Mouse (Mus musculus) gastrocnemius, postnatal 10 days (tissue): ENCODE data around the gene Cbx1. TPM values are rescaled to one million over a fixed set of nuclear protein-coding genes. Genes with fewer than 3 reads are reported as not detected.
A peak's percentile ranks its signal among the peaks of the same experiment; 100 is the strongest.
"Not testable (repeated sequence)": the region's sequence is repeated elsewhere in the genome, so short reads cannot be mapped to it uniquely, and the experiment has no call there.

ENCODE experiments used
- DNase-seq: peaks from one replicate; pipeline ENCODE4 v3.0.0; 2021; ENCODE audit warnings: mixed read lengths
- total RNA-seq, 2 experiments: library from RNA; stranded (reverse); gene quantifications; 2 replicates each; pipeline ENCODE4 v1.2.3; 2021

The Cbx1 gene
- total RNA-seq, 2 experiments from 2014 or later = 45.4 to 58.1 TPM

DNA sequence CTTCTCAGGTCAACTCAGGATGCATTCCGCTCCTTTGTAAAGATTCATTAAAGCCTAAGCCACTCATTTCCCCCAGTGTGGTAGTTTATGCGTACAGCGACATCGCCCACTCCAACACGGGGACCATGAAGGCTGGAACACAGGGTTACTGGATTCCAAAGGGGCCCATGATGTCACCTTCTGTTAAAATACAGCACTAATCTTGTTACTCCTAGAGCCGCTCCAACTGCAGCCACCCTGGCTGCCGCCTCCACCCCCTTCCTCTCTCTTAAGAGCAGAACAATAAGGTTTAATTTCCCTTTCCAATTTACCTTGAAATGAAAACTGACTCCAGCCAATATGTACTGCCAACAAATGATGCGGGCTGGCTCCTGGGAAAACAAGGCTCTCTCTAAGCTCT, 13.9 kb upstream of the Cbx1 start:
- no peak for DNase-seq

DNA sequence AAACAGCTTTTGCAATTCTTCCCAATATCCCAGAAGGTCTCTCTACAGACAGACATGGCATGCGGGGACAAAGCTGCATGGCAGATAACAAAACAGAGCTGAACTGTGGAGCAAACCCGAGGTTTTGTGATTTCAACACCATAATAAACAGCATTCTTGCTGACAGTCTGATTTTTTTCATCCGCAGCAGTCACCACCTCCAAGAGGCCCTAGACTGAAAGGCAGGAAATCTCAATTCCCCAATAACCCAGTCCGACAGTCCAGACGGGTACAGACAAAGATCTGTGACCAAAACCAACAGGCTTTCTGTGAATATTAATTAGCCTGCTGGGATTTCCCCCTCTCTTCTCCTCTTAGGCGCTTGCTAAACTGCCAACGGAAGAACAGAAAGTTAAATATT, 13.3 kb upstream of the Cbx1 start:
- DNase-seq = no peak

DNA sequence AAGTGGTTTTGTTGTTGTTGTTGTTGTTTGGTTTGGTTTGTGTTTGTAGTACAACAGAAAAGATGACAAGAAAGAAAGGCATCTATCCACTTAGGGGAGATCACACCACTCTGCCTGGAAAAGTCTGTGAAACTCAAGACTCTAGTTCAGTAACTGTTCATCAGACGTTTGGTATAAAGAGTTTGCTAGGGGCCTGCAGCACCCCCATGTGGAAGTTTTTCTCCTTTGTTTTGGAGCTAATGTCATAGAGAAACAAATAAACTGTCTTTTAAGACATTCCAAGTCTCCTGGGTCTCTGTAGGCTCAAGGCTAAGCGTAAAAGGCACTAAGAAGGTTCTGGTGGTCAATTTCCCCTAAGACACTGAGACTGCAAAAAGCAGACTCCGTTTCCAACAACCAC, 12.9 kb upstream of the Cbx1 start:
- DNase-seq = no peak

DNA sequence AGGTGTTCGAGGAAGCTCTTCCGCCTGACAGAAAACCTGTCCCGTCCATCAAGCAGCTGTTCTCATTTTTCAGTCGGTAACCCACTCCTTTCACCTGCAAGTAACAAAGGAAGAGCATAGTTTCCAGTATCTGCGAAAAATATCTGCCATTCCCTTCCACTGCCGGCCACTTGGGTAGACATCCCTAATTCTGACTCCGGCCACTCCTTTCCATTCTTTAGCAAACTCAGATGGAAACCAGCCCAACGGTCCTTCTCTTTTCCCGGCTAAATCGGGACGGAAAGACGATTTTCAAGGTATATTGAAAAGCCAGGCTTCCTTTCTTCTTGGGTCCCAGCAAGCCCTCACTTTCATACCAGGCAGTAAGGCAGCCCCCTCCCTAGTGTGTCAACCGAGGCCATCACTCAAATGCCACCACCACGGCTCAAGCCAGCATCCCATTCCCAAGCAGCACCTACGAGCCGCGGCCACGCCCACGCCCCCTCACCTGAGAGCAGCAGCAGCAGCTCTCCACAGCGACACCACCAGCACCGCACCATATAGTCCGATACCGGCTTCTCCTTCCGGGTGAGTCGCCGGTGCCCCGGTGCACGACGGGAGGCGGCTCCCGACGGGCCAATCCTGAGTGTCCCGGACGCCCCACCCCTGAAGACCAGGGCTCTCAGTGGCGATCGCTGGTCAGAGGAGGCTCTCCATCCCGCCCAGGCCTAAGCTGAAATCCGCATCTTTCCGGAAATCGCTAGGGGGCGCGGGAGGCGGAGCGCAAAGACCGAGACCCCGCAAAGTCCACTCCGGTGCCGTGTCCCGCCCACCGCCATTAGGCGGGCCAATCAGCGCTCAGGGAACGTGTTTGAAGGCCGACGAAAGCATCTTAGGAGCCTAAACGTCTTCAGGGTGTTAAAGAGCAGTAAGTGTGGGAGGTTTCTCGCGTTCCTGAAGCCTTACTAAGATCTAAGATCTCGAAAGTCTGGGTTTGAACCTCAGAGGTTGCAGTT, 11.7 kb upstream of the Cbx1 start, which contains the start of gene Snx11:
Snx11 (minus strand) TSS at position 592 of the 995 bp plus-strand sequence.
- peak; percentile 99 for DNase-seq

DNA sequence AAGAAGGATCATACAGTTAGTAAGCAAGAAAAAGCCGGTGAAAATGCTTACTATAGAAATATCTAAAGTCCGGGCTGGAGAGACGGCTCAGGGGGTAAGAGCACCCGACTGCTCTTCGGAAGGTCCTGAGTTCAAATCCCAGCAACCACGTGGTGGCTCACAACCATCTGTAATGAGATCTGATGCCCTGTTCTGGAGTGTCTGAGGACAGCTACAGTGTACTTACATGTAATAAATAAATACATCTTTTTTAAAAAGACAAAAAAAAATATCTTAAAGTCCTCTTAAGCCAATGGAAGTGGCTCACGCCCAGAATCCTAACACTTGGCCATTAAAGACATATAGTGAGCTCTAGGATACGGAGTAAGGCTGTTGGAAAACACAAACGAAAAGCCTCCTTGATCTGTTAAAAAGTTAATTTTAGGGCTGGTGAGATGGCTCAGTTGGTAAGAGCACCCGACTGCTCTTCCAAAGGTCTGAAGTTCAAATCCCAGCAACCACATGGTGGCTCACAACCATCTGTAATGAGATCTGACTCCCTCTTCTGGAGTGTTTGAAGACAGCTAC, 10.8 kb upstream of the Cbx1 start:
- DNase-seq = not testable (repeated sequence)

DNA sequence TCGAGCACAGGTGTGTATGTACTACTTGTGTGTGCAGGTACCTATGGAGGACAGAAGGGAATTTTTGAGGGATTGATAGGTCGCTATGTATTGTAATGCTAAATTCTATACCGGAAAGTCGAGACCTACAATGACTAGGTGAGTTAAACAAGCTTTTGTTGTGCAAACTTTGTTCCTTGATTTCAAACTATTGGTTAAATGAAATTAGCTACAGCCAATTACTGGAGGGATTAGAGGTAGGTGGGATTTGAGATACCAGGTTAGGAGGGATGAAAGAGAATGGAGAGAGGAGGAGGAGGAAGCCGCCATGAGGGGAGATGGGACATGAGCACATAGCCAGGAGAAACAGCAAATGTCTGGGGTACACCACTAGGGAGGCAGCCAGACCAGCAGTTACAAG, 8.6 kb upstream of the Cbx1 start:
- no peak for DNase-seq

DNA sequence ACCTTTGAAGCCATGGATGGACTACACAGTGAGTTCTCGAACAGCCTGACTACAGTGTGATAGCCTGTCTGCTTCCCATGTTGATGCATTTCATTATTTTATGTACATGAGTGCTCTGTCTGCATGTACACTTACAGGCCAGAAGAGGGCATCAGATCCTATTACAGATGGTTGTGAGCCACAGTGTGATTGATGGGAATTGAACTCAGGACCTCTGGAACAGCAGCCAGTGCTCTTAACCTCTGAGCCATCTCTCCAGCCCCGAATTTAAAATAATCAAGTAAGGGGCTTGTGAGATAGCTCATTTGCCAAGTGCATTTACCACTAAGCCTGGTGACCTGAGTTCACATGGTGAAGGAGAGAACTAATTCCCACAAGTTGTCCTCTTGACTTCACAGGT, 7.5 kb upstream of the Cbx1 start:
- DNase-seq = no peak

DNA sequence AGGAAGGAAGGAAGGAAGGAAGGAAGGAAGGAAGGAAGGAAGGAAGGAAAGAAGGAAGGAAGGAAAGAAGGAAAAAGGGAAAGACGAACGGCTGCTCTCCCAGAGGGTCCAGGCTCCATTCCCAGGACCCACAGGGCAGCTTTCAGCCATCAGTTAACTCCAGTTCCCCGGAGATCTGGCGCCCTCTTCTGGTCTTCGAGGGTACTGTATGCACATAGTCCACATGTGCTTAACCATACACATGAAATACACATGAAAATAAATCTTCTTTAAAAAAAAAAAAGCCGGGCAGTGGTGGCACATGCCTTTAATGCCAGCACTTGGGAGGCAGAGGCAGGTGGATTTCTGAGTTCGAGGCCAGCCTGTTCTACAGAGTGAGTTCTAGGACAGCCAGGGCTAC, 4.1 kb upstream of the Cbx1 start:
- DNase-seq = peak; percentile 79

DNA sequence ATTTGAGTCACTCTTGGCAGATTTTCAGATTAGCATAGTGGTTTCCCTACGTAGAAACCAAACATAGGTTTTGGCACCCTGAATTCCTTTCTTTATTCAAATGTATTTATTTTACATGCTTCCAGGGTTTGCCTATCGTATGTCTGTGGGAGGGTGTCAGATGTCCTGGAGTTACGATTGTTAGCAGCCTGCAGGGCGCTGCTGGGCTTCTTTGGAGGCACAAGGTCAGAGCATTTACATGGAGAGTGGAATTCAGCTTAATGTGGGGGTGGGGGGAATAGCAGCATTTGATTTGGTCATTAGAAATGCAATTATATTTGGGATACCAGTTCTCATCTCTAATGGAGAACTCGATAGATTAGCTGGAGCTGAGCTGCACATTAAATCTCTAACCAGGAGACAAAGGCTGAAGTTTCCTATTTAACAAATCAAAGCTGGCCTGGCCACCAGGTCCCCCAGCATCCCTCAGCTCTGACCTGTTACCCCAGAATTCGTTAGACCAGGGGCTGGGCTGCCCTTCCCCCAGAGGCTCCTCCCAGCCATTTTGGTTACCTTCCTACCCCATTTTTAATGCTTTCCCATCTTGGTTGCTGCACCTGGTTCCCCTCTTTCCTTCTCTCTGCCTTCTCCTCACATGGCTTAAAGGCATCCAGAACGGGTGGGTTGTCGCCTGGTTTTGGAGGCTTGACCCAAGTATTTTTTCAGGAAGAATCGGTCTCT, 2.0 kb upstream of the Cbx1 start:
- no peak for DNase-seq

DNA sequence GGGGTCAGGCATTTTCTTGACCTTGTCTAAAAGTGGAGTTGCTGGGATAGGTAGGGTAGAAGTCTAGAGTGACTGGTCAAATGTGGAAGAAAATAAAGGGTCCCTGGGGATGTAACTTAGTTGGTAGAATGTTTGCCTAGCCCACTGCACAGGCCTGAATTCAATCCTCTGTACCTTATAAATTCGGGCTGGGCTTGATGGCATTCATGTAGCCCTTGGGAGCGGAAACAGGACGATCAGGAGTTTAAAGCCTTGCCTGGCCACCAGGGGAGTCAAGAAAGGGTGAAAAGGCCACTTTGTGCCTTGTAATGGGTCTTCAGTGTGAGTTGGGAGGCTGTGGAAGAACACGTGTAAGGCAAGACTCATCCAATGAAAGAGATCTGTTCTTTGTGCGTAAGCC, 1.1 kb downstream of the Cbx1 start:
- no peak for DNase-seq

DNA sequence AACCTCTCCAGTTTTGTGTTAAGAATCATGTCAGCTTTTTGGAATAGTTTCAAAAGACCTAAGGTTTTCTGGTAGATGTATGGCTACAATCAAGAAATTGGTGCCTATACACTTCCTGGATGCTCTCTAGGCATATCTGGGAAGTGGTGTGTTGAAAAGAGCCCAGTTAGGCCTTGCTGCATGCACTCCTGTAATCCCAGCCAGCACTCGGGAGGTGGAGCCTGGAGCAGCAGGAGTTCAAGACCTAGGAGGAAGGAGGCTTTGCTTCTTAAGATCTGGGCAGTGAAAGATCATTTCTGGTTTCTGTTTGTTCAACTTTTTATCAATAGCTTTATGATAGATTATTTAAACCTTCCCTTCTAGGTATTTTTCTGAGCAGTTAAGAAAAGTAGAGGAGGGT, 1.8 kb downstream of the Cbx1 start:
- no peak for DNase-seq

DNA sequence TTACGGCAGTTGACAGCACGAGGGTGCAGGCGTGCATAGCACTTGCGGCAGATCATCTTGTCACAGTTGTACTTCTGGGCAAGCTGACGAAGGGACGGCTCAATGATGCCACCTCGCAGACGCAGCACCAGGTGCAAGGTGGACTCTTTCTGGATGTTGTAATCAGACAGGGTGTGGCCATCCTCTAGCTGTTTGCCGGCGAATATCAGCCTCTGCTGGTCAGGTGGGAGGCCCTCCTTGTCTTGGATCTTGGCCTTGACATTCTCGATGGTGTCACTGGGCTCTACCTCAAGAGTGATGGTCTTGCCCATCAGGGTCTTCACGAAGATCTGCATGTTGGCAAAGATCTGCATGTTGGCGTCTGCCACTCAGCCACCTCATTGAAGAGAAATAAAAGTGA, 6.6 kb downstream of the Cbx1 start:
- no peak for DNase-seq

DNA sequence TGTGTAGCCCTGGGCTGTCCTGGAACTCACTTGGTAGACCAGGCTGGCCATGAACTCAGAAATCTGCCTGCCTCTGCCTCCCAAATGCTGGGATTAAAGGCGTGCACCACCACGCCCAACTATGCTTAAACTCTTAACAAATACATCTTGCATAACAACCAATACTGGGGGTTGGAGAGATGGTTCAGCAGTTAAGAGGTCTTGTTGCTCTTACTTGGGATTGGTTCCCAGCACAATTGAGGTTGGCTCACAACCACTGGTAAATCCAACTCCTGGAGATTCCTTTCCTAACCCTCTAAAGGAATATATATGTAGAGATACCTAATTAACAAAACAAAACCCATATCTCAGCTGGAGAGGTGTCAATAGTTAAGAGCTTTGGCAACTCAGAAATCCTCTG, 7.2 kb downstream of the Cbx1 start:
- no peak for DNase-seq

DNA sequence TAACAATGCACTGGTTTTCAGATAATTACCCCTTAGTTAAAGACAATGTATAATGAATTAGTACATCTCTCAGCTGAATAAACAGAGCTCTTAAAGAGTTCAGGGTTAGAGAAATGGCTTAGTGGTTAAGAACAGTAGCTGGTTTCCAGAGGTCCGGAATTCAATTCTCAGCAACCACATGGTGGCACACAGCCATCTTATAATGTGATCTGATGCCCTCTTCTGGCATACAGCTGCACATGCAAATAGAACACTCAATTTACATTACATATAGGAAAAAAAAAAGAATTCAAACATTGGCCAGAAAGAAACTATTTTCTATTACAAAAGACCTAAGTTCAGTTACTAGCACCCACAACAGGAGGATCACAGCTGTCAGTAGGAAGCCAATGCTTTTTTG, 7.7 kb downstream of the Cbx1 start:
- DNase-seq = no peak

DNA sequence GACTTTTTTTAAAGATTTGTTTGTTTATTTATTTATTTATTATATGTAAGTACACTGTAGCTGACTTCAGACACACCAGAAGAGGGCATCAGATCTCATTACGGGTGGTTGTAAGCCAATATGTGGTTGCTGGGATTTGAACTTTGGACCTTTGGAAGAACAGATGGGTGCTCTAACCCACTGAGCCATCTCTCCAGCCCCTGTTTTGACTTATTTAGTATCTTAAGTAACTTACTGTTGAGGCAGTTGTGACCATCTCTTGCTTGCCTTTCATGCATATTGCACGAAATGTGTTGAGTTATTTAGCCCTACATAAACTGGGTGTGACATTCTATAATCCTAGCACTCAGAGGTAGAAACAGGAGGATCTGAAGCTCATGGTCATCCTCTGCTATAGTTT, 10.6 kb downstream of the Cbx1 start:
- DNase-seq = no peak

DNA sequence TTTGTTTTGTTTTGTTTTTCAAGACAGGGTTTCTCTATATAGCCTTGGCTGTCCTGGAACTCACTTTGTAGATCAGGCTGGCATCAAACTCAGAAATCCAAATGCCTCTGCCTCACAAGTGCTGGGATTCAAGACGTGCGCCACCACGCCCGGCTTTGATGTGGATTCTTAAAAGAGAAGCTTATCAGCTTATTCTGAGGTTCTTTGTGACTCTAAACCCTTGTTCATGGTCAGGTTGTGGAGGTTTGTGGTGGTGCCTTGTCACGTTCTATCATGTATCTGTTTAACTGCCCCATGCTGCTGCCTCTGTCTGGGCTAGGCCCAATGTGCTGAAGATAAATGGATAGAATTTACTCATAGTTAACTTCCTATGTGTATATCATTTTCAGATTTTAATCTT, 16.7 kb downstream of the Cbx1 start:
- DNase-seq = no peak

DNA sequence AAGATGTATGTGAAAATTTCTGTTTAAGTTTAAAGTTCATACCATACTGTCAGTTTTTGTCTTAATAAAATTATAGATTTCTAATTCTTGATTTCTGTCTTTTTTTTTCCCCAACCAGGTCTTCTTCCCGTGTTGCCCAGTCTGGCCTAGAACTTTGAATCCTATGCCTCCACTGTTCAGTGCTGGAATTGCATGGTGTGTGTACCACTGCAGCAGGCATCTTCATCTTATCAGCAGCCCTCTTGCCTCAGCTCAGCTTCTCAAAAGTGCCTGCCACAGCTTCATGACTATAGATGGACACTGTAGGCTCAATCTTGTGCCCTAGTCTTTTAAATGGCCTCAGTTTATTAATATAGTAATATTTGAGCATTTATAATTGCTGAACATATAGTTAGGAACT, 19.1 kb downstream of the Cbx1 start:
- DNase-seq = no peak

DNA sequence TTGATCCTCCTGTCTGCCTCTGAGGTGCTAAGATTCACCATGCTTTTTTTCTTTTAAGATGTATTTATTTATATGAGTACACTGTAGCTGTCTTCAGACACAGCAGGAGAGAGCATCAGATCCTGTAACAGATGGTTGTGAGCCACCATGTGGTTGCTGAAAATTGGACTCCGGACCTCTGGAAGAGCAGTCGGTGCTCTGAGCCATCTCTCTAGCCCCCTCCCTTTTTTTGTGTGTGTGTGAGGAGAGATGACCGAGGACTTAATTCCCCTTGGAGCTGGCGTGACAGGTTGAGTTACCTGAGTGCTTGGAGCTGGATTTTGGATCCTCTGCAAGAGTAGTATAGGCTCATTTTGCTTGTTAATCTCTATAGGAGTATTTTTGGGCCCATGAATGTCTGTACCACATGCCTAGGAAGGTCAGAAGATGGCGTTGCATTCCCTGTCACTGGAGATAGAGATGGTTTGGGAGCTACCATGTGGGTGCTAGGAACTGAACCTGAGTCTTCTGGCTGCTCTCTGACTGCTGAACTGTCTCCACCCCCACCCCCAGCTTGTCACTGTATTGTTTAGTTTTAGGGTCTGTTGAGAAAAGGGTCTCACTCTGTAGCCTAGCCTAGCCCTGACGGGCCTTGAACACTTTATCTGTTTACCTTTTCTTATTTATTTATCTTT, 20.8 kb downstream of the Cbx1 start:
- no peak for DNase-seq

DNA sequence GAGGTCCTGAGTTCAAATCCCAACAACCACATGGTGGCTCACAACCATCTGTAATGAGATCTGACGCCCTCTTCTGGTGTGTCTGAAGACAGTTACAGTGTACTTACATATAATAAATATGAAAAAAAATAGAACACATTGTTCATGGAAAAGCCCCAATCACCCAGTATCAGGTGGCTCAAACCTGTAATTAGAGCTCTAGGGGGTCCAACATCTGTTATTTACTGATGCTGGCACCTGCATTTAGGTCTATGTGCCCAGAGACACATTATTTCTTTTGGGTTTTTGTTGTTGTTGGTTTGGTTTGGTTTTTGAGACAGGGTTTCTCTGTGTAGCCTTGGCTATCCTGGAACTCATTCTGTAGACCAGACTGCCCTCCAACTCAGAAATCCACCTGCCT, 22.3 kb downstream of the Cbx1 start:
- not testable (repeated sequence) for DNase-seq

DNA sequence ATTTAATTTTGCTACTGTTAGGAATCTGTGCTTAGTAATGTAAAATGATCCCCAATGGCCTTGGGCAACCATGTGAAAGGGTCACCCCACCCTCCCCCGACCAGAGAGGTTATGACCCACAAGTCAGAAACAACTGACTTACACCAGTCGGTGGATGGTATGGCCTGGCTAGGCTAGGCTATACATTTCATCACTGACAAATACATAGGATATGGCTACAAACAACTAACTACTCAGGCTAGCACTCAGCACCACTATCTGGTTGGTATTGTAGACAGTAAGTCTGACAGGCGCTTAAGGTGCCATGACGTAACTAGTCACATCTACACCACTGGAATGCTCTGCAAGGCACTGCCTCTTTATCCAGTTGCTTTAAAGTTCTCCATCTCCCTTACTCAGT, 24.5 kb downstream of the Cbx1 start:
- DNase-seq = no peak

DNA sequence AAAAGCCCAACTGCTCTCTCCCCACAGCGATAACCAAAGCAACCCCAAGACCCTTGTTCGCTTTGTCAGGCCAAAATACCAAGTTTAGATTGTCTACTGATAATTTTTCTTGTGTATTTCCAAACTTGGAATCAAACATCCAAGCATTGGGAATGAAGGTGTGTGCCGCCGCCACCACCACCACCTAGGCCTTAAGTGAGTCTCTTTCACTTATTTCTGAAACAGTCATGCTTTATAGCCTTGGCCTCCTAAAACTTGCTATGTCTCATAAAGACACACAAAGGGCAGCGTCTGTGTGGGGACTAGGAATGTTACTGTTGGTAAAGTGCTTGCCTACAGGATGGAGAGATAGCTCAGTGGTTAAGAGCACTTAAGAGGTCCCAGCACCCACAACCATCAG, 25.0 kb downstream of the Cbx1 start:
- no peak for DNase-seq

DNA sequence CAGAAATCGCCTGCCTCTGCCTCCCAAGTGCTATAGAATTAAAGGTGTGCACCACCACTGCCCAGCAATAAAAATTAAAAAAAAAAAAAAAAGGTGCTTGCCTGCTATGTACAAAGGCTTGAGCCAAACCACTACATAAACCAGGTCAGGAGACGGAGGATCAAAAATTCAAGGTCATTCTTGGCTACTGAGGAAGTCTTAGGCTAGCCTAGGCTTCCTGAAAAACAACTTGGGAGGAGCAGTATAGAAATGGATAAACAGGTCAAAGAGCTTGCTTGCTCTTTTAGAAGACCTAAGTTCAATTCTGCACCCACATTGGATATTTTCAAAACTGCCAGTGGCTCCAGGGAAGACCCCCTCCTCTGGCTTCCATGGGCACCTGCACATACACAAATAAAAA, 25.5 kb downstream of the Cbx1 start:
- no peak for DNase-seq

DNA sequence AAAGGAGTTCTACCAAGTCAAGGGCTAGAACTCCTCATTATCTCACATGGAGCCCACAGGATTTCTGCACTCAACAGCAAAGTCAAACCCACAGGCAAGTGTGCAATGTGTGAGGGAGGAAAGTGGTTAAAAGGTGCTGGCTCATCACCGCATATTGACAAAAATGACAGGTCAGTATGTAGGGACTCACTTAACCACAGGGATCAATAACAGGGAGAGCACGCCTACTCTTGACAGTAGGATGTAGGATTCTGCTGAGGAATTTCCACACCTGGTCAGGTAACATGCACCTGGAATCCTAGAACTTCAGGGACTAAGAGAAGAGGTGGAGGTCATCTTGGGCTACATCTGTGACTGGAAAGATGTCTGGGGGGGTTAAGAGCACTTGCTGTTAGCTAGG, 27.0 kb downstream of the Cbx1 start:
- no peak for DNase-seq
